Mouse (Mus musculus): Measurements from ENCODE around the gene Serpina12.

Serpina12 gene

GRCm38 (mm10) chr12:104044343-104044742 is at the start of gene Serpina12:
TSS of gene Serpina12 (minus strand) at chr12:104044443.
- no peak for DNase-seq

- no peak for DNase-seq
Measured at GRCm38 (mm10) chr12:104091303-104091702, 47.1 kb upstream of the Serpina12 start.

DNA sequence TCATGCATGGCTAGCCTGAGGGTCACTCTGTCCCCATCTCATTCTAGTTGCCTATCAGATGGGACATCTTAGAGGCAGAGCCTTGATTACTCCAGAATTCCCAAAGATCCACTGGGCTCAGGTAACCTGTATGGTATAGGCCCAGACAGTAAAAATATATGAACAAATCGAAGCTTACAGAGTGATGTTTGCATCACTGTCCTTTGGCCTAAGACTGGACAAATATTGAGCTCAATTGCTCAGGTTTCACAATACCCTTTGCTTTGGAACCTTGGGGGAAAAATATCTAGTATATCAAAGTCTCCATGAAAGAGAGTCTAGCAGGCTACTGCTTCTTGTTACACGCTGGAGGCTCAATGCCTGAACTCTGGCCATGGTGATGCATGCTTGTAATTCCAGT is 45.9 kb upstream of the Serpina12 start:
- no peak for DNase-seq

DNA sequence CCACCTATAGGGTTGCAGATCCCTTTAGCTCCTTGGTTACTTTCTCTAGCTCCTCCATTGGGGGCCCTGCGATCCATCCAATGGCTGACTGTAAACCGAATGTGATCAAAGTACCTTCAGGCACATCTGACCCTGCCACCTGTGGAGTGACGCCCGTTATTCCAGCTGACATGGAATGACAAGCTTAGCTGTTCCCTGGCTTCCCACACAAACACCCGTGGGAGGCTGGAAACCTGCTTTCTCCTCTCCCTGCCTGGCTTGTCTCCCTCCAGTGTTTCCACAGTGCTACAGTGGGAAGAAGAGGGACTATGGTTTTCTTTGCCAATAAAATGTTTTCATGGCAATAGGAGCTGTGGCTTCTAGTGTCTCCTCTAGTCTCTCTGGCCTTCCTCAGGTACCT is 28.0 kb upstream of the Serpina12 start:
- DNase-seq: no peak

- DNase-seq: no peak
Measured at GRCm38 (mm10) chr12:104071708-104072107, 27.5 kb upstream of the Serpina12 start.

DNA sequence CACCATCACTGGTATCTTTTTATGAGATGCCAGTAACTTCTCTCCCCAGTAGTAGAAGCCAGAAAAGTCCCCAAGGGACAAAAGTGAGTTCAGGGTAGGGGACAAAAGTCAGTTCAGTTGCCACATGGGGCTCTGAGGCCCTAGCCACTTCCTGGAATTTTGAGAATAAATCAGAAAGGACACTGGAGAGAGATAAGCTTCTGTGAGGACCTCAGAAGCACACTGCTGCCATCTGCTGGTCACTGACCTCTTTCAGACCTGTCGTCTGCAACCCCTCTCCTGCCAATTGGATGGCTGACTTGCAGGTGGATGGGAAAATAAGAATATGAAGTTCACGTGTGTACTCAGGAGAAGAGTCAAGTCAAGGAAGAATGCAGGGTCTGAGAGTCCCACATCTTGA is 25.4 kb upstream of the Serpina12 start:
- DNase-seq: peak; percentile 82

DNA sequence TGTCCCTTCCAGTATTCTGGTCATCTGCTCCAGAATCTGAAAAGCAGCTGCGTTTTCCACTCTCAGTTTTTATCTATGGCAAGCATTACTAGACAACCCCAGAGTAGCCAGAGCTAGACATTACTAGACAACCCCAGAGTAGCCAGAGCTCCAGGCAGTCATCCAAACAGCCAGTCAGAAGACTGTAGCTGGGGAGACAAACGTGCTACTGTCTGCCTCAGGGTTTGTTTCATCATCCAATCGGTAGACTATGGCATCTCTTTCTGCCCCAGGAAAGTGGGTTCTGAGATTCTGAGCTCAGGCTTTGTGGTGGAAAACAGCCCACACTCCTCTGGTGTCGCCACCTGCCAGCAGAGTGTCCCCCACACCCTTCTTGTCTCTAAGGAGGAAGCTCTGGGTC is 23.3 kb upstream of the Serpina12 start:
- DNase-seq: peak; percentile 89

DNA sequence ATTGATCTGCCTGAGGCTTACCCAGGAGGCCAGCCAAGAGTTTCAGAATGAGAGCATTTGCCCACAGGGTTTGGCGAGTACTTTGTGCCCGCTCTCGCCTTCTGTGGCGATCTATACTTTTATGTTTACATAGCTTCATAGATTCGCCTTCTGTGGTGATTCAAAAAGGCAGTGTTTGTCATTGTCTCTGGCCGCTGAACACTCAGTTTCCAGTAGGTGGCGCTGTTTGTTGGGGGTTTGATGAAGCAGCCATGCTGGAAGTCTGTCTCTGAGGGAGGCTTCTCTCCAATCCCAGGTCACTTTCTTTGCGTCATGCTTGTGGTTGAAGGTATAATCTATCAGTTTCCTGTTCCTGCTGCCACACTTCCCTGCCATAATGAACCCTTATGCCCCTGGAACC is 22.0 kb upstream of the Serpina12 start:
- peak; percentile 79 for DNase-seq

- no peak for DNase-seq
Measured at GRCm38 (mm10) chr12:104064996-104065395, 20.8 kb upstream of the Serpina12 start.

DNA sequence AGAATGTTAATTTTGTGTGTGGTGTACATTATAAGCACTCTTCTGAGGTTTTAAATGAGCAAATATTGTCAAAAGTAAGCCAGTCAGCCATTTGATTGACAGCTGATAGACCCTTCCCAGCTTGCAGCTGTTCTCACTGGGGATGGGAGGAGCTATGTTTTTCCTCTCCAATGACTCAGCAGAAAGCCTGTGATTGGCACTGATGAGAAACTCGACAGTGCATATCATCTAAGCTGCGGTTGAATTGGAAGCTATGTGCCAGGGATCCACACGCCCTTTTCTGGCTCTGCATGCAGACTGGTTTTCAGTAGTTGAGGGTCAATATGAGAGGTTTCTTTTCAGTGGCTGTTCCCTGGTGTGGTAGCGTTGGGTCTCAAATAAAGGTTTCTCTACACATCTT is 20.3 kb upstream of the Serpina12 start:
- DNase-seq: peak; percentile 42

GRCm38 (mm10) chr12:104061862-104062261 is 17.6 kb upstream of the Serpina12 start:
- DNase-seq: no peak

DNA sequence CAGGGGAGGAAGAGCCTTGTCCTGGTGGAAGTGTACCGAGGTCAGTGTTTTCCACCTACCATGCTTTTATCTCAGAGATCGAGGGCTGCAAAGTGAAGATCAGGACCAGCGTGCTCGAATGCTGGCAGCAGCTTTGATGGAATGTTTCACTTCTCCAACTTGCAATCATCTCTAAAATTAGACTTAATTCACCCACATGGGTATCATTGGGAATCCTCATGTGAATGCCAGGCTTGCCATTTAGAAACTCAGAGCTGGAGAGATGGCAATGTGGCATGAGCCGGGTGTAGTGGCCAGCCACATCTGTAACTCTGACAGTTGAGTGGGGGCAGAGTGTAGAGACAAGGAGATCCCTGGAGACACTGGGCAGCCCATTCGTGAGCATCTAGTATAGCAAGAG is 15.9 kb upstream of the Serpina12 start:
- no peak for DNase-seq

GRCm38 (mm10) chr12:104057531-104057930 is 13.3 kb upstream of the Serpina12 start:
- DNase-seq: no peak

DNA sequence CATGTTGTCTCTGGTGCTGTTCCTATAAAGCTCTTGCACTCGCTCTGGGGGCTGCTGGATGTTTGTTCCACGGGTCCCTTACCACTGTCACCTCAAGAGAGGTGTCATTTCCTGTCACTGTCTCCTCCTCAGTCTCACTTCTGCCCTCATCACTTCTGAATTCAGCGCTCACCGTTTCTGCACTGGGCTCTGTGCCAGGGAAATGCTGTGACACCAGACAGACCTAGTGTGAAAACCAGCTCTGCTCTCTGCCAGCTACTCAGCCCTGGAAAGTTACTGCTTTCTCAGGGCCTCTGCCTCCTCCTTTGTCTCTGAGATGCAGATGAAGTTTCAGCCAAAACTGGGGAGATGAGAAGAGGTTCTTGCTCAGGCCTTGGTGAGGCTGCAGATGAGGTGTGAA is 12.8 kb upstream of the Serpina12 start:
- no peak for DNase-seq

DNA sequence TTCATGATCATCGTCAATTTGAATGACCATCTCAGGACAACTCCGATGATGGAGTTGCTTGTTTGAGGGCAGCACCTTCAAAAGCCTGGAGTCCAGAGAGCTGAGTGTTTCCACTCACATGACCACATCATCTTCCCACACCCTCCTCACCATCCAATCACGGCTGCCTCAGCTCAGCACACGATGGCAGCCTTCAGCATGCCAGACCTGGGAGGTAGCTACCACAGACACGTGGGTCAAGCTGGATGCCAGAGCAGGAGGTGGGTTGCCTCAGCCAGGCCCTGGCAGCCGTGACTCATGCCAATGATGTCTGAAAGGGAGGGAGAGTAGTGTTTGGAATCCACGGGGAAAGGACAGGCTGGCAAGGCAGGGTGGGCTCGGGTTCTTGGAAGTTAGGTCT is 11.5 kb upstream of the Serpina12 start:
- no peak for DNase-seq

DNA sequence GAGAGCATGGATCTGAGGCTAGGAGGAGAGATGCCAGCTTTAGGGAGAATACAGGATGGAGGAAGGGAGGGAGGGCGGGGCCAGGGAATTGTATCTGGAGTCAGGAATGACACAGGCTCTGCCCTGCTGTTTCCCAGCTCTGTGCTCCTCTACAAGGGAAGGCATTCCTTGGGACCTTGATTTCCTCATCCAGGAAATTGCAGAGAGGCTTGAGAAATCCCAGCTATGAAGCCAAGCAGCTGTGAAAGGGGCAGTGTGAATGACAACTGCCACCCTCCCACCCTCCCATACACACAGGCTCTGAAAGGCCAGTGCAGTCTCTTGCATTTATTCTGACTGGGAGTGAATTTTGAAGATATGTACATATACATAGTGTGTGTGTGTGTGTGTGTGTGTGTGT is 9.8 kb upstream of the Serpina12 start:
- no peak for DNase-seq

DNA sequence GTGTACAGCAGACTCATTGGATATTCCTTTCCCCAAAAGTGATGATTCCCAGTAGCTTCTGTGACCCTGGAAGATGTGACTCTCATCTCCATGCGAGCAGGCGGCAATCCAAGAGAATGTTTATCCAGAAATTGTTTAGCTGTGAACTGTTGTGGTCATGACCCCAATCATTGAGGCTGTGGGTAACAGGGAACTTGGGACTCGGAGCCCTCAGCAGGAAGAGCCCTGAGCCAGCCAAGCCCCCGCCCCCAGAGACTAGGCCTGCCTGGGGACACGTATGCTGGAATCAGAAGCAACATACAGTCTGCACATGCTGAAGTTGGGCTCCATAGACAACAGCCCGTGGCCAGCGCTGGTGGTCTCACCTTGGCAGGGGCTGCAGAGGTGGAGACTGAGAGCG is 1.5 kb upstream of the Serpina12 start:
- DNase-seq: no peak

DNA sequence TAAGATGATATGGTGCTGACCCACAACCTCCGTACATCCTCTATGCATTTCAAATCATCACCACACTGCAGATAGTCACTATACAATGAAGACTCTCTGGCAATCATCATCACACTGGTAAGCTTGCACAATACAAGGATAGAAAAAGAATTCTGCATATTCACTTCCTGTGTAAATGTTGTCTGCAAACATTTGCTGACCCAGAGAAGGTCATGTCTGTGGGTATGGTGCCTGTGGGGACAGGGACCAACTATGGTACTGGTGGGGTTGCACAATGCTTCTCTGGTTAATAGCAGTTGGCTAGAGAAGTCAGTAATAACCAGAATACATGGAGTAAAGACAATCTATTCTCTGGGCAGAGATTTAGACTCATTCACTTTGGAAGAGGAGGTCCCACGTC is 1.5 kb downstream of the Serpina12 start:
- no peak for DNase-seq

GRCm38 (mm10) chr12:104041401-104041800 is 2.8 kb downstream of the Serpina12 start:
- DNase-seq: no peak

GRCm38 (mm10) chr12:104038181-104038580 is 6.1 kb downstream of the Serpina12 start:
- no peak for DNase-seq

- DNase-seq: no peak
Measured at GRCm38 (mm10) chr12:104033752-104034151, 10.5 kb downstream of the Serpina12 start.

DNA sequence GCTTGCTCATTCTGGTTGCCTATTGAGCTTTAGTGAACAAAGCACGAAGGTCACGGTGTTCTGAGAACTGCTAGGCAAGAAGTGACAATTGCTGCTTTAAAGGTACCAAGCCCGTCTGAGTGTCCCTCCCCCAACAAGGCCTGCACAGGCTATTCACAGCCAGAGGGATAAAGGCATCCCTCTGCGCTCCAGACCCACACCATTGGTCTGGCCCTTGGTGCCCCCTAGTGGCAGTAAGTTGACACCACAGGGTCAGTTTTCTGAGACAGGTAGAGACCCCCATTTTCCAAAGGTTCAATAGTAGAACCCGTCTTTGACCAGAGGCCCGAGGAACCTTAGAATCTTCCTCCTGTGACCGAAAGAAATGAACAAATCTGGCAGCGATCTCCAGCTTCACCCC is 14.3 kb downstream of the Serpina12 start:
- peak; percentile 33 for DNase-seq

DNA sequence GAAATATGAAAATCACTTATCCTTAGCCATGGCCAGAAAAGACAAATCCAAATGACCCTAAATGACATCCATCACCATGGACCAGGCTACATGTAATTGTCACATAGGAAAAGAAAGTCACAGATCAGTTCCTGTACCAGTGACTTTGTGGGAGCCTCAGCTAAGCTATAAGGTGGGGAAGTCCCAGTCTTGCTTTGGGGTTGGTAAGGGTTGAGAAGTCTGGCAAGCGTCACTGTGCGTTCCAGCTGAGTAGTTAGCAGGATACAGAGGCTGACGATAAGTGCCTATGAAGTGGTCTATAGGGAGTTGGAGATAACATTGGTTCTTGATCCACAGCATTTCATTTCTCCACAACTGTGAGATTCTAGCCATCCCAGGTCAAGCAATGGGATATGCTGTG is 29.0 kb downstream of the Serpina12 start:
- no peak for DNase-seq

DNA sequence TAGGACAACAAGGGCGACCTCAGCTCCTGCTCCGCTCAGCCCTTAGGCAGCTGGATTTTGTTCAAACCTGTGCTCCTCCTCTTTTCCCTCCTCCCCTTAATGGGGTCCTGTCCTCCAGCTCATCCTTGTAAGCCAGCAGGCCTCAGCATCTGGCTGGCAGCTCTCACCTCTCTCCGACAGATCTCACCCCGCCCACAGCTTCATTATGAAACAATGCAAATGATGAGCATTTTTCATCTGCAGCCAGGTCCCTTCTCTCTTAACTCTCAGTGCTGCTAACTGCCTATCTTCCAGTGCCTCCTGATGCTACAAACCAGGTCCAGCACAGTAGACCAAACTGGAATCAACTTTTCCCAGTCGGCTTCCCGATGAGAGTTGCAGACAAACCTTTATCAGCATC is 30.6 kb downstream of the Serpina12 start, which contains the start of gene Serpina9:
TSS of gene Serpina9 (minus strand) at position 136 of the 400 bp plus-strand sequence.
- DNase-seq: no peak

GRCm38 (mm10) chr12:104004689-104005088 is 39.6 kb downstream of the Serpina12 start:
- no peak for DNase-seq

DNA sequence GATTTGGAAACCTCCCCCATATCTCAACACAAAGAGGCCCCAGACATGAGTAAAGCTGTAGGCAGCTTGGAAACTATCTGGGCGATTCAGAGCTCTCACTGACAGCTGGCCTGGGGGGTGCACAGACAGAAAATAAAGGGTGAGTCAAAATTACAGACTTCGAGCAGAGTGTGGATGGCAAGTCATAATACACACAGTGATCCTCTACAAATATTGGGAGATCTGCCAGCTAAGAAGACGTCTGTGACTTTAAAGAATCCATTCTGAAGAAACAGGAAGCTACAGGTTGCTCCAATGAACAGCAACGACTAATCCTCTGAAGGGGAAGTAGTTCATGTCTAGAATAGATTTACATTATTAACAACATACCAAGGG is 41.0 kb downstream of the Serpina12 start:
- DNase-seq: no peak

Measured in retina, postnatal 1 day (tissue).